14 mouse cellular contexts compared by ENCODE assay signal in the genomic region with DNA sequence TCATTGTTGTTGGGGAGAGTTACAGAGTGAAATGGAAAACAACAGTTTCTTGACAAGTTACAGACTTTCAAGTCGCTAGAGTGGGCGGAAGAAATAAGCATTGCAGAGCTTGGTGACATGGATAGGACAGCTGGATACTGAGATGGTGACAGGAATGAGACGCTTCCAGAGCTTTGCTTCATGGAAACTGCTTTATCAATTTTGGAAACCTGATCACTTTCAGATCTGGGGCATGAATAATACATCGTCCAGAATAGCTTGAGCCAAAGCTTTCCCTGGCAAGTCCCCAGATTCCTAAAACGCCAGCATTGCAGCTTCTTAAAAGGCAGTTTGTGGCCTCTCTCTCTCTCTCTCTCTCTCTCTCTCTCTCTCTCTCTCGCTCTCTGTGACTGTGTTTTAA.
DNase-seq lines count a peak whose midpoint lies in the region; ATAC-seq and TF ChIP-seq lines count a peak whose summit lies in the region.
"Had no signal": no experiment of that assay in that cellular context is flagged by ENCODE, and none has a peak within 500 bp of the region (broad histone marks: within the 10 kb centered on the region; RNA-seq: fewer than 3 reads in every experiment).

No protein-coding gene starts in this region.

- 47% methylated on average over 6 of the region's 6 CpGs for WGBS in stomach, embryonic 15.5 days
- 37% methylated on average over 6 of the region's 6 CpGs for WGBS in stomach, postnatal 0 days

- peak overlapping the region; percentile 13; the same call in 1 of the 2 replicates for H3K4me2 ChIP-seq in stomach, embryonic 15.5 days
- H3K4me2 ChIP-seq in stomach, postnatal 0 days (replicated peaks; ENCODE audit: low read depth): no peak overlapping the region; the same call in 1 of the 2 replicates
- H3K4me2 ChIP-seq: heart, embryonic 13.5 days; hindbrain, embryonic 15.5 days; liver, embryonic 11.5 days; neural tube, embryonic 12.5 days had no signal

- no peak overlapping the region for H3K4me3 ChIP-seq in stomach, embryonic 15.5 days (replicated peaks)
- no peak overlapping the region for H3K4me3 ChIP-seq in stomach, postnatal 0 days (ENCODE audit: low read depth, low read length)
- H3K4me3 ChIP-seq: heart, embryonic 13.5 days; hindbrain, embryonic 15.5 days; neural tube, embryonic 12.5 days had no signal

- no peak for DNase-seq in frontal cortex, postnatal 25 days (ENCODE audit: low spot score in 2 of 2)
- peak; percentile 38 to 39 for DNase-seq in left cerebral cortex, postnatal 14 days (ENCODE audit: low spot score in 2 of 2)
- DNase-seq in left cerebral cortex, adult 8-10 months (ENCODE audit: low spot score in 2 of 2): no peak
- DNase-seq in stomach, postnatal 0 days (ENCODE audit: low spot score): no peak
- peak; percentile 17 for DNase-seq in right cerebral cortex, postnatal 4 days
- no peak for DNase-seq in retina, postnatal 1 day
- DNase-seq: cerebellum, adult 9-10 months; kidney, adult 9 months had no signal

- H3K4me1 ChIP-seq in stomach, embryonic 15.5 days: no peaks in the 10 kb centered on the region
- H3K4me1 ChIP-seq in stomach, postnatal 0 days (replicated peaks; ENCODE audit: control insufficient read depth, insufficient read depth): no peaks in the 10 kb centered on the region
- H3K4me1 ChIP-seq: hindbrain, embryonic 15.5 days; neural tube, embryonic 12.5 days had no signal

- no peak for TF ChIP-seq CTCF in stomach, postnatal 0 days (IDR thresholded peaks at IDR 0.05; ENCODE audit: low read depth)

- no peak overlapping the region for H3K9ac ChIP-seq in stomach, embryonic 15.5 days
- H3K9ac ChIP-seq in stomach, postnatal 0 days (ENCODE audit: low read length): no peak overlapping the region
- H3K9ac ChIP-seq: heart, embryonic 13.5 days; hindbrain, embryonic 15.5 days; neural tube, embryonic 12.5 days had no signal

- no peak overlapping the region for H3K27ac ChIP-seq in stomach, embryonic 15.5 days
- no peak overlapping the region for H3K27ac ChIP-seq in stomach, postnatal 0 days (replicated peaks)
- H3K27ac ChIP-seq: heart, embryonic 13.5 days; hindbrain, embryonic 15.5 days; neural tube, embryonic 12.5 days had no signal

- no peaks in the 10 kb centered on the region for H3K9me3 ChIP-seq in stomach, embryonic 15.5 days
- H3K9me3 ChIP-seq in stomach, postnatal 0 days (ENCODE audit: control insufficient read depth, low read length): no peaks in the 10 kb centered on the region
- H3K9me3 ChIP-seq: heart, embryonic 13.5 days; hindbrain, embryonic 15.5 days; neural tube, embryonic 12.5 days had no signal

- H3K27me3 ChIP-seq in stomach, embryonic 15.5 days (replicated peaks): no peaks in the 10 kb centered on the region
- H3K27me3 ChIP-seq in stomach, postnatal 0 days (ENCODE audit: control insufficient read depth, insufficient read depth, low read length): no peaks in the 10 kb centered on the region
- H3K27me3 ChIP-seq: heart, embryonic 13.5 days; hindbrain, embryonic 15.5 days; neural tube, embryonic 12.5 days had no signal

- intact Hi-C loops in left cerebral cortex, postnatal 14 days (cut with DNase I): no loop called here

- TF ChIP-seq EP300 in stomach, postnatal 0 days (optimal IDR thresholded peaks at IDR 0.05): no peak

- no peaks in the 10 kb centered on the region for H3K36me3 ChIP-seq in stomach, embryonic 15.5 days
- no peaks in the 10 kb centered on the region for H3K36me3 ChIP-seq in stomach, postnatal 0 days (ENCODE audit: control insufficient read depth, insufficient read depth, low read length)
- H3K36me3 ChIP-seq: heart, embryonic 13.5 days; hindbrain, embryonic 15.5 days; neural tube, embryonic 12.5 days had no signal

- ATAC-seq in frontal cortex, adult (ENCODE audit: low TSS enrichment): peak; percentile 77
- ATAC-seq in stomach, embryonic 15.5 days (ENCODE audit: insufficient read depth, low FRiP score, low read depth): no peak
- ATAC-seq in stomach, postnatal 0 days (ENCODE audit: low FRiP score, low TSS enrichment): no peak

Comparison
In these comparisons a context has a peak if more than half of its experiments do, and no peak if none do; other contexts are left out.
1. DNase-seq: peak in left cerebral cortex, postnatal 14 days (2 of 2) and right cerebral cortex, postnatal 4 days (single experiment); none in frontal cortex, postnatal 25 days (0 of 2), left cerebral cortex, adult 8-10 months (0 of 2), stomach, postnatal 0 days (single experiment) and retina, postnatal 1 day (single experiment).